Mouse (Mus musculus): ENCODE measurements at regions not wholly inside any gene's neighbourhood (a gene's known extent, or its start where the extent isn't known, plus 50 kb on each side); places are given as distances from the start of the nearest gene placed in this dataset.

- H3K9me3 ChIP-seq: no peaks in the 10 kb centered on the region
- no peak overlapping the region for H3K4me2 ChIP-seq
- 87% methylated on average over 2 of the region's 2 CpGs for WGBS
- no peak for ATAC-seq (replicated peaks)
- no peak overlapping the region for H3K4me3 ChIP-seq
- H3K9ac ChIP-seq: no peak overlapping the region
- H3K4me1 ChIP-seq: no peaks in the 10 kb centered on the region
- no peaks in the 10 kb centered on the region for H3K36me3 ChIP-seq (replicated peaks)
- H3K27me3 ChIP-seq (replicated peaks): no peaks in the 10 kb centered on the region
- no peak overlapping the region for H3K27ac ChIP-seq
Measured at GRCm38 (mm10) chr16:51705026-51705425, 326.0 kb upstream of the Cblb start.

DNA sequence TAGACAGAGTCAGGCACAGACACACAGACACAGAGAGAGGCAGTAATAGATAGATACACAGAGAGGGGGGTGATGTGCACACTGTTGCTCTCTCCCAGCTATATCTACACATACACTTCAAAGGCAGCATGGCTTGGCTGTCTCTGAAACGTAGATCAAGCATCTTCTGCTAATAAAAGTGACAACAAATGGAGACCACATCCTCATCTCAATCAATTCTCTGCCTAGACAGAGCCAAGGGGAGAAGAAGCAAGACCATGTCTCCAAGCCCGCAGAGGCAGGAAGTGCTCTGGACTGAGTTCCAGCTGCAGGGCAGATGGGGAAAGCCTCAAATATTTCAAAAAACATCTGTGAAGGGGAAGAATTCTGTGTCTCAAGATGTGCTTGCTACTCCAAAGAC lies 312.3 kb upstream of the Cblb start:
- Histone ChIP-seq H3K9me3 (no peaks in the 10 kb centered on the region), H3K27me3 (replicated peaks) (no peaks in the 10 kb centered on the region), H3K4me2 (no peak overlapping the region), H3K4me1 (no peaks in the 10 kb centered on the region), H3K4me3 (no peak overlapping the region), H3K36me3 (replicated peaks) (no peaks in the 10 kb centered on the region), H3K27ac (no peak overlapping the region), H3K9ac (no peak overlapping the region)
- ATAC-seq (replicated peaks): no peak
- 74% methylated on average over 2 of the region's 2 CpGs for WGBS

GRCm38 (mm10) chr16:51719637-51720036 lies 311.4 kb upstream of the Cblb start:
- Histone ChIP-seq H3K4me2 (no peak overlapping the region), H3K4me3 (no peak overlapping the region), H3K27ac (no peak overlapping the region), H3K4me1 (no peaks in the 10 kb centered on the region), H3K27me3 (replicated peaks) (no peaks in the 10 kb centered on the region), H3K9me3 (no peaks in the 10 kb centered on the region), H3K36me3 (replicated peaks) (no peaks in the 10 kb centered on the region), H3K9ac (no peak overlapping the region)
- WGBS: 81% methylated on average over 2 of the region's 2 CpGs
- no peak for ATAC-seq (replicated peaks)

GRCm38 (mm10) chr16:51722682-51723081 lies 308.3 kb upstream of the Cblb start:
- WGBS: 73% methylated on average over 4 of the region's 4 CpGs
- Histone ChIP-seq H3K4me2 (no peak overlapping the region), H3K36me3 (replicated peaks) (no peaks in the 10 kb centered on the region), H3K27ac (no peak overlapping the region), H3K27me3 (replicated peaks) (no peaks in the 10 kb centered on the region), H3K4me3 (no peak overlapping the region), H3K4me1 (no peaks in the 10 kb centered on the region), H3K9ac (no peak overlapping the region), H3K9me3 (no peaks in the 10 kb centered on the region)
- no peak for ATAC-seq (replicated peaks)

- Histone ChIP-seq H3K4me3 (no peak overlapping the region), H3K4me2 (no peak overlapping the region), H3K27ac (no peak overlapping the region), H3K9ac (no peak overlapping the region), H3K27me3 (replicated peaks) (no peaks in the 10 kb centered on the region), H3K4me1 (no peaks in the 10 kb centered on the region), H3K36me3 (replicated peaks) (no peaks in the 10 kb centered on the region), H3K9me3 (no peaks in the 10 kb centered on the region)
- ATAC-seq (replicated peaks): no peak
- 97% methylated on average over 2 of the region's 2 CpGs for WGBS
Measured at GRCm38 (mm10) chr16:51741875-51742274, 289.1 kb upstream of the Cblb start.

DNA sequence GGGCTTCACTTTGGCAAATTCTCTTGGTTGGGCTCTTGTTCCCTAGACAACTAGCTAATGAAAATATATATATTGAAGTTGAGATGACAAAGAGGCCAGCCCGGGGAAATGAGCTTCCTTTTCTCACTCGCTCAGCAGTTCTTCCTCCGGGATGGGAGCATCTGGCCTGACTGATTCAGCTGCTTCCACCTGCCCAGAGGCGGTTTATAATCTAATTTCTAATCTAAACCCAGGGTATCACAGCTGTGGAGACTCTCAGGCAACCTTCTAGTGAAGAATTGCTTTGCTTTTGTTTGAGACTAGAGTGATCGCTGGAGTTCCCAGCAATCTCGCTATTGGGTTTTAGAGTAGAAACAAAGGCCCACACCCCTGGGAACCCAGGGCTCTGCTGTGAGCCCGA lies 279.1 kb upstream of the Cblb start:
- H3K4me3 ChIP-seq: no peak overlapping the region
- WGBS: 12% methylated on average over 7 of the region's 7 CpGs
- no peaks in the 10 kb centered on the region for H3K9me3 ChIP-seq
- no peak for ATAC-seq (replicated peaks)
- H3K9ac ChIP-seq: no peak overlapping the region
- H3K27me3 ChIP-seq (replicated peaks): no peaks in the 10 kb centered on the region
- H3K36me3 ChIP-seq (replicated peaks): no peaks in the 10 kb centered on the region
- no peak overlapping the region for H3K27ac ChIP-seq
- no peaks in the 10 kb centered on the region for H3K4me1 ChIP-seq
- H3K4me2 ChIP-seq: no peak overlapping the region

- Histone ChIP-seq H3K4me3 (no peak overlapping the region), H3K4me1 (peaks cover 6% of the 10 kb centered on the region), H3K36me3 (replicated peaks) (no peaks in the 10 kb centered on the region), H3K27ac (no peak overlapping the region), H3K27me3 (replicated peaks) (no peaks in the 10 kb centered on the region), H3K9ac (no peak overlapping the region), H3K9me3 (no peaks in the 10 kb centered on the region), H3K4me2 (no peak overlapping the region)
- no peak for ATAC-seq (replicated peaks)
- WGBS: 40% methylated on average over 9 of the region's 9 CpGs
Measured at GRCm38 (mm10) chr16:51758361-51759227, 272.4 kb upstream of the Cblb start.

GRCm38 (mm10) chr16:51759228-51759647 lies 271.8 kb upstream of the Cblb start:
- ATAC-seq (replicated peaks): no peak
- H3K4me3 ChIP-seq: no peak overlapping the region
- 53% methylated on average over 4 of the region's 4 CpGs for WGBS

GRCm38 (mm10) chr16:51767556-51767955 lies 263.5 kb upstream of the Cblb start:
- 92% methylated on average over 3 of the region's 3 CpGs for WGBS
- no peak for ATAC-seq (replicated peaks)

More at GRCm38 (mm10) chr16:51759228-51759647, 271.8 kb upstream of the Cblb start:
- no peak overlapping the region for H3K9ac ChIP-seq
- H3K9me3 ChIP-seq: no peaks in the 10 kb centered on the region
- H3K27ac ChIP-seq: no peak overlapping the region
- H3K36me3 ChIP-seq (replicated peaks): no peaks in the 10 kb centered on the region
- H3K4me2 ChIP-seq: no peak overlapping the region
- no peaks in the 10 kb centered on the region for H3K27me3 ChIP-seq (replicated peaks)
- peaks cover 6% of the 10 kb centered on the region for H3K4me1 ChIP-seq

GRCm38 (mm10) chr16:51778920-51779319 lies 252.1 kb upstream of the Cblb start:
- Histone ChIP-seq H3K36me3 (replicated peaks) (no peaks in the 10 kb centered on the region), H3K9me3 (no peaks in the 10 kb centered on the region), H3K9ac (no peak overlapping the region), H3K4me2 (no peak overlapping the region), H3K4me3 (no peak overlapping the region), H3K27me3 (replicated peaks) (no peaks in the 10 kb centered on the region), H3K4me1 (no peaks in the 10 kb centered on the region), H3K27ac (no peak overlapping the region)
- 90% methylated on average over 2 of the region's 2 CpGs for WGBS
- ATAC-seq (replicated peaks): no peak

More at GRCm38 (mm10) chr16:51767556-51767955, 263.5 kb upstream of the Cblb start:
- H3K4me2 ChIP-seq: no peak overlapping the region
- H3K4me1 ChIP-seq: no peaks in the 10 kb centered on the region
- H3K4me3 ChIP-seq: no peak overlapping the region
- H3K9ac ChIP-seq: no peak overlapping the region
- no peaks in the 10 kb centered on the region for H3K36me3 ChIP-seq (replicated peaks)
- no peak overlapping the region for H3K27ac ChIP-seq
- H3K27me3 ChIP-seq (replicated peaks): no peaks in the 10 kb centered on the region
- no peaks in the 10 kb centered on the region for H3K9me3 ChIP-seq

DNA sequence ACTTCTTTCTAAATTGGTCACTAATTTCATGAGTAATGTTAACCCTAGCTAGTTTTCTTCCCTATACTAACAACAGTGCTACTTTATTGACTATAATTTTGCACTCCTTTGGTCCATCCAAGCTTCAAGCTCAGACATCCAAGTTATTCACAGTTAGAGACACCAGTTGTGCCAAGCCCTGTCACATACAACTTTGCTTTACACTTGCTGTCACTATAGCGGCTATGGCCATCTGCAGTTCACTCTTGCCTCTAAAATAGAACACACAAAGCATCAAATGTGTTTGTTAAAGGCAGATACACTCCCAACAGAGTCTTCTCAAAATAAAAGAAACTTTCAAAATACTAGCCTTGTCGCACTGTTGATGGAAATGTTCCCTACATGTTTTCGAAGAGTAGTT lies 236.0 kb upstream of the Cblb start:
- no peaks in the 10 kb centered on the region for H3K27me3 ChIP-seq (replicated peaks)
- 94% methylated on average over 3 of the region's 3 CpGs for WGBS
- no peak overlapping the region for H3K4me2 ChIP-seq

GRCm38 (mm10) chr16:51807323-51807722 lies 223.7 kb upstream of the Cblb start:
- ATAC-seq (replicated peaks): no peak
- no peaks in the 10 kb centered on the region for H3K9me3 ChIP-seq

More for the DNA sequence above, 236.0 kb upstream of the Cblb start:
- Histone ChIP-seq H3K27ac (no peak overlapping the region), H3K9me3 (no peaks in the 10 kb centered on the region), H3K4me1 (no peaks in the 10 kb centered on the region), H3K4me3 (no peak overlapping the region), H3K9ac (no peak overlapping the region), H3K36me3 (replicated peaks) (no peaks in the 10 kb centered on the region)
- no peak for ATAC-seq (replicated peaks)

DNA sequence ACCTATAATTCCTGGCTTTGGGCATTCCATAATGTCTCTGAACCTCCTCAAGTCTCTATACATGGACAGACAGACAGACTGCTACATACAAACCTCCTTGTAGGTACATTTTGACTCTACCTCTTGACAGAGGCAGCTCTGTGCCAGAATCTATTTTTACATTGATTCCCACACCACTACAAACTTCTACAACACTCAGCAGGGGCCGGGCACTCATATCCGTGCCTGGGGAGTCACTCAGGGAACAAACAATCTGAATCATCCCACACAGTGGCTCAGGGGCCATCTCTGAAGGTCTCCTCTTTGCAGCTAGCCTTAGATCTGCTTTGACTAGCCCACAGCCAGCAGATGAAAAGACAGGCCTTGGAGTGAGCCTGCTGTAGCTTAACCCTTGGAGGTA lies 221.9 kb upstream of the Cblb start:
- WGBS: 84% methylated on average over 2 of the region's 2 CpGs
- Histone ChIP-seq H3K27ac (no peak overlapping the region), H3K4me2 (no peak overlapping the region), H3K27me3 (replicated peaks) (no peaks in the 10 kb centered on the region), H3K36me3 (replicated peaks) (no peaks in the 10 kb centered on the region), H3K9me3 (no peaks in the 10 kb centered on the region), H3K4me1 (no peaks in the 10 kb centered on the region), H3K4me3 (no peak overlapping the region), H3K9ac (no peak overlapping the region)
- ATAC-seq (replicated peaks): no peak

More at GRCm38 (mm10) chr16:51807323-51807722, 223.7 kb upstream of the Cblb start:
- no peaks in the 10 kb centered on the region for H3K36me3 ChIP-seq (replicated peaks)
- no peak overlapping the region for H3K9ac ChIP-seq
- no peak overlapping the region for H3K4me3 ChIP-seq
- WGBS: 96% methylated on average over 6 of the region's 6 CpGs
- H3K27ac ChIP-seq: no peak overlapping the region
- no peak overlapping the region for H3K4me2 ChIP-seq
- H3K4me1 ChIP-seq: no peaks in the 10 kb centered on the region
- no peaks in the 10 kb centered on the region for H3K27me3 ChIP-seq (replicated peaks)

Measured in midbrain, embryonic 15.5 days (tissue).